Mouse (Mus musculus) ES-E14 (cell line): ENCODE measurements at regions not wholly inside any gene's neighbourhood (a gene's known extent, or its start where the extent isn't known, plus 50 kb on each side); places are given as distances from the start of the nearest gene placed in this dataset.

ENCODE experiments used
- DNase-seq: peaks from one replicate; pipeline ENCODE4 v3.0.0-alpha.2; 2013; ENCODE audit warnings: low read depth, low spot score
- H3K27ac ChIP-seq: 2 replicates; pipeline ENCODE4 v1.5.1; 2012; ENCODE audit warnings: low read depth, mild to moderate bottlenecking, low read length, moderate library complexity, mixed read lengths; ENCODE audit not compliant: poor library complexity, insufficient read depth, severe bottlenecking
- H3K36me3 ChIP-seq: 2 replicates; pipeline ENCODE4 v1.6.1; 2012; ENCODE audit warnings: mild to moderate bottlenecking, low read length, moderate library complexity, mixed read lengths; ENCODE audit not compliant: control insufficient read depth, poor library complexity, insufficient read depth, severe bottlenecking
- H3K4me1 ChIP-seq, 2 experiments: fragments of 150-350 bp in 1 of 2; sonication (generic) in 1 of 2; 2 replicates each; pipeline ENCODE4 v1.6.1; 2012; ENCODE audit warnings: low read length in 2 of 2, mild to moderate bottlenecking in 1 of 2, mixed read lengths in 1 of 2; ENCODE audit not compliant: control insufficient read depth in 2 of 2, insufficient read depth in 2 of 2, poor library complexity in 1 of 2
- H3K4me3 ChIP-seq, 2 experiments: fragments of 150-350 bp in 1 of 2; sonication (generic) in 1 of 2; 2 replicates each; pipeline ENCODE4 v1.5.1; 2012; ENCODE audit warnings: low read length in 2 of 2, low read depth in 1 of 2, mild to moderate bottlenecking in 1 of 2, mixed read lengths in 1 of 2; ENCODE audit not compliant: insufficient read depth in 1 of 2, poor library complexity in 1 of 2, severe bottlenecking in 1 of 2
- H3K9ac ChIP-seq: 2 replicates; pipeline ENCODE4 v1.6.1; 2012; ENCODE audit warnings: low read depth, mild to moderate bottlenecking, low read length, mixed read lengths; ENCODE audit not compliant: poor library complexity, insufficient read depth, severe bottlenecking
- H3K9me3 ChIP-seq: fragments of 150-350 bp; sonication (generic); 2 replicates; pipeline ENCODE4 v1.6.1; 2012; ENCODE audit warnings: low read depth, mild to moderate bottlenecking, low read length; ENCODE audit not compliant: control insufficient read depth, insufficient read depth
- CHD2 ChIP-seq: IDR thresholded peaks from 2 replicates; pipeline ENCODE4 v1.6.1; 2014; ENCODE audit warnings: mild to moderate bottlenecking, low read depth, low read length, inconsistent platforms
- HCFC1 ChIP-seq: IDR thresholded peaks from 2 replicates; pipeline ENCODE4 v1.6.1; 2012; ENCODE audit warnings: low read length, inconsistent platforms, borderline replicate concordance; ENCODE audit not compliant: insufficient read depth
- MAFK ChIP-seq: IDR thresholded peaks from 2 replicates; pipeline ENCODE4 v1.6.1; 2014; ENCODE audit warnings: mild to moderate bottlenecking, low read depth, low read length, inconsistent platforms; ENCODE audit not compliant: insufficient read depth
- ZC3H11A ChIP-seq: IDR thresholded peaks from 2 replicates; pipeline ENCODE4 v1.6.1; 2012; ENCODE audit warnings: low read depth, mild to moderate bottlenecking, inconsistent platforms, low read length, borderline replicate concordance
- ZNF384 ChIP-seq: IDR thresholded peaks from 2 replicates; pipeline ENCODE4 v1.6.1; 2012; ENCODE audit warnings: low read depth, low read length, inconsistent platforms
- in situ Hi-C, 2 experiments: fragments of 600-800 bp; cut with MboI; formaldehyde crosslinking; loops; one replicate each; pipeline ENCODE4 v1.15.1; 2025; ENCODE audit warnings: low sequenced_read_pairs in 2 of 2, inconsistent platforms in 1 of 2; ENCODE audit not compliant: unreplicated experiment in 2 of 2

- H3K27ac ChIP-seq = no peak overlapping the region
- H3K4me1 ChIP-seq = no peaks in the 10 kb centered on the region
- in situ Hi-C loops = no loop called here
- H3K9me3 ChIP-seq = no peaks in the 10 kb centered on the region
- no peak for DNase-seq
- no peak overlapping the region for H3K9ac ChIP-seq
- TF ChIP-seq ZC3H11A (no peak), CHD2 (no peak), MAFK (no peak), ZNF384 (no peak)
- no peaks in the 10 kb centered on the region for H3K36me3 ChIP-seq
- H3K4me3 ChIP-seq = no peak overlapping the region
Measured at GRCm38 (mm10) chr9:94188124-94188523, 349.8 kb downstream of the 1190002N15Rik start.

GRCm38 (mm10) chr9:94169905-94170612, 367.8 kb downstream of the 1190002N15Rik start:
- H3K36me3 ChIP-seq = no peaks in the 10 kb centered on the region
- no peak for DNase-seq
- no peak for TF ChIP-seq ZC3H11A
- TF ChIP-seq MAFK = no peak
- TF ChIP-seq ZNF384 = no peak
- no peak for TF ChIP-seq HCFC1
- no peak for TF ChIP-seq CHD2
- no peaks in the 10 kb centered on the region for H3K4me1 ChIP-seq
- in situ Hi-C loops = no loop called here
- no peak overlapping the region for H3K4me3 ChIP-seq
- no peak overlapping the region for H3K27ac ChIP-seq
- no peak overlapping the region for H3K9ac ChIP-seq
- no peaks in the 10 kb centered on the region for H3K9me3 ChIP-seq

- no peak overlapping the region for H3K27ac ChIP-seq
- no peak for DNase-seq
- H3K9me3 ChIP-seq = no peaks in the 10 kb centered on the region
- no peaks in the 10 kb centered on the region for H3K36me3 ChIP-seq
- H3K9ac ChIP-seq = no peak overlapping the region
- no peaks in the 10 kb centered on the region for H3K4me1 ChIP-seq
- no peak overlapping the region for H3K4me3 ChIP-seq
- TF ChIP-seq ZNF384 (no peak), HCFC1 (no peak), ZC3H11A (no peak), CHD2 (no peak), MAFK (no peak)
- in situ Hi-C loops = no loop called here
Measured at GRCm38 (mm10) chr9:94163671-94164070, 374.2 kb downstream of the 1190002N15Rik start.

- in situ Hi-C loops = no loop called here
- DNase-seq = no peak
- Histone ChIP-seq H3K9ac (no peak overlapping the region), H3K4me3 (no peak overlapping the region), H3K4me1 (no peaks in the 10 kb centered on the region), H3K27ac (no peak overlapping the region), H3K36me3 (no peaks in the 10 kb centered on the region), H3K9me3 (no peaks in the 10 kb centered on the region)
- no peak for TF ChIP-seq MAFK
- no peak for TF ChIP-seq HCFC1
- no peak for TF ChIP-seq CHD2
- no peak for TF ChIP-seq ZNF384
- TF ChIP-seq ZC3H11A = no peak
Measured at GRCm38 (mm10) chr9:94155581-94155980, 382.3 kb downstream of the 1190002N15Rik start.

GRCm38 (mm10) chr9:94148474-94148873, 389.4 kb downstream of the 1190002N15Rik start:
- no peaks in the 10 kb centered on the region for H3K9me3 ChIP-seq
- in situ Hi-C loops = no loop called here
- H3K36me3 ChIP-seq = no peaks in the 10 kb centered on the region
- H3K4me1 ChIP-seq = no peaks in the 10 kb centered on the region
- no peak overlapping the region for H3K27ac ChIP-seq
- TF ChIP-seq ZC3H11A = no peak
- no peak for TF ChIP-seq ZNF384
- no peak for TF ChIP-seq HCFC1
- no peak for TF ChIP-seq MAFK
- no peak for TF ChIP-seq CHD2
- DNase-seq = no peak
- H3K9ac ChIP-seq = no peak overlapping the region
- no peak overlapping the region for H3K4me3 ChIP-seq
